Mouse (Mus musculus): ENCODE data around the gene Mdm4. TPM values are rescaled to one million over a fixed set of nuclear protein-coding genes. Genes with fewer than 3 reads are reported as not detected.
A peak's percentile ranks its signal among the peaks of the same experiment; 100 is the strongest.
"Not testable (repeated sequence)": the region's sequence is repeated elsewhere in the genome, so short reads cannot be mapped to it uniquely, and the experiment has no call there.

Gene Mdm4
- polyA plus RNA-seq, 1 experiment from 2014 or later, result 33.5 TPM

GRCm38 (mm10) chr1:133032981-133033315, 2.6 kb upstream of the Mdm4 start:
- H3K27me3 ChIP-seq, result no peaks in the 10 kb centered on the region
- peak overlapping the region; percentile 57 for H3K4me2 ChIP-seq (replicated peaks)
- peak overlapping the region; percentile 83 for H3K27ac ChIP-seq (replicated peaks)
- 10% methylated on average over 5 of the region's 5 CpGs for WGBS
- peaks cover 8% of the 10 kb centered on the region; the same call in 1 of the 2 replicates for H3K4me1 ChIP-seq
- no peaks in the 10 kb centered on the region for H3K9me3 ChIP-seq (replicated peaks)
- ATAC-seq (ENCODE audit: insufficient number of reproducible peaks, low FRiP score, low TSS enrichment, low read depth), result no peak
- peak overlapping the region; percentile 44; the same call in 1 of the 2 replicates for H3K9ac ChIP-seq
- H3K36me3 ChIP-seq, result no peaks in the 10 kb centered on the region
- peak overlapping the region; percentile 61 for H3K4me3 ChIP-seq (replicated peaks)

DNA sequence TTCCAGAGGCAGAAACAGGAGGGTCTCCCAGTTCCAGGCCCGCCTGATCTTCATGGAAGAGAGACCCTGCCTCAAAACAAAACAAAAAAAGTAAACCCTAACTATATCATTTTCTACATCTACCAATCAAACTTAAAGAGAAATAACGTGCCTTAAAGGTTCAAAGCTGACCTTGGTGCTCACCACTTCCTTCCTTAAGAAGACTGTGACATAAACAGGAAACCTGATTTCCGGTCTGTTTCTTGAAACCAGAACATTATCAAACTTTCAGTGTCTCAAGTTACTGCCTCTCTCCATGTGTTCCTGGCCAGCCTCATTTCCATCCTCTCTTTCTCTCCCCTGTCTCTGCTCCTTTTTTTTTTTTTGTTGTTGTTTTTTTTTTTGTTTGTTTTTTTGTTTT, 617 bp downstream of the Mdm4 start:
- Histone ChIP-seq H3K36me3 (no peaks in the 10 kb centered on the region), H3K4me1 (peaks cover 8% of the 10 kb centered on the region; the same call in 1 of the 2 replicates), H3K4me3 (replicated peaks) (no peak overlapping the region), H3K4me2 (replicated peaks) (no peak overlapping the region), H3K9ac (no peak overlapping the region), H3K27ac (replicated peaks) (no peak overlapping the region), H3K27me3 (no peaks in the 10 kb centered on the region), H3K9me3 (replicated peaks) (no peaks in the 10 kb centered on the region)
- no peak for ATAC-seq (ENCODE audit: insufficient number of reproducible peaks, low FRiP score, low TSS enrichment, low read depth)
- WGBS, result 70% methylated on average over 3 of the region's 3 CpGs

- no peak overlapping the region for H3K27ac ChIP-seq (replicated peaks)
- H3K9ac ChIP-seq, result no peak overlapping the region
- no peak overlapping the region for H3K4me2 ChIP-seq (replicated peaks)
- 41% methylated on average over 7 of the region's 7 CpGs for WGBS
- no peaks in the 10 kb centered on the region for H3K36me3 ChIP-seq
- no peaks in the 10 kb centered on the region for H3K9me3 ChIP-seq (replicated peaks)
- no peak overlapping the region for H3K4me3 ChIP-seq (replicated peaks)
- no peaks in the 10 kb centered on the region for H3K27me3 ChIP-seq
- no peak for ATAC-seq (ENCODE audit: insufficient number of reproducible peaks, low FRiP score, low TSS enrichment, low read depth)
- peaks cover 13% of the 10 kb centered on the region for H3K4me1 ChIP-seq
These were observed 2.4 kb downstream of the Mdm4 start for GRCm38 (mm10) chr1:133027980-133028379.

- no peaks in the 10 kb centered on the region for H3K36me3 ChIP-seq
- H3K4me1 ChIP-seq, result peaks cover 7% of the 10 kb centered on the region
- H3K27me3 ChIP-seq, result no peaks in the 10 kb centered on the region
- no peaks in the 10 kb centered on the region for H3K9me3 ChIP-seq (replicated peaks)
- no peak overlapping the region for H3K9ac ChIP-seq
- ATAC-seq (ENCODE audit: insufficient number of reproducible peaks, low FRiP score, low TSS enrichment, low read depth), result no peak
- H3K27ac ChIP-seq (replicated peaks), result no peak overlapping the region
- WGBS, result 92% methylated on average over 2 of the region's 2 CpGs
- H3K4me3 ChIP-seq (replicated peaks), result no peak overlapping the region
- no peak overlapping the region for H3K4me2 ChIP-seq (replicated peaks)
These were observed 3.2 kb downstream of the Mdm4 start for GRCm38 (mm10) chr1:133027126-133027525.

GRCm38 (mm10) chr1:133025796-133026190, 4.6 kb downstream of the Mdm4 start:
- H3K36me3 ChIP-seq; H3K9ac ChIP-seq; H3K4me1 ChIP-seq; H3K9me3 ChIP-seq (replicated peaks); ATAC-seq (ENCODE audit: insufficient number of reproducible peaks, low FRiP score, low TSS enrichment, low read depth); H3K27me3 ChIP-seq: not testable (repeated sequence)
- H3K4me3 ChIP-seq (replicated peaks), result peak overlapping the region; percentile 92
- 22% methylated on average over 23 of the region's 23 CpGs for WGBS
- H3K27ac ChIP-seq (replicated peaks), result peak overlapping the region; percentile 95
- H3K4me2 ChIP-seq (replicated peaks), result peak overlapping the region; percentile 63

GRCm38 (mm10) chr1:133025051-133025795, 5.1 kb downstream of the Mdm4 start:
- peak overlapping the region; percentile 92 for H3K4me3 ChIP-seq (replicated peaks)
- H3K9me3 ChIP-seq (replicated peaks), result no peaks in the 10 kb centered on the region
- under 1% methylated on average over 40 of the region's 40 CpGs for WGBS
- peak overlapping the region; percentile 91 for H3K9ac ChIP-seq
- no peaks in the 10 kb centered on the region for H3K36me3 ChIP-seq
- ATAC-seq (ENCODE audit: insufficient number of reproducible peaks, low FRiP score, low TSS enrichment, low read depth), result peak; percentile 97
- peak overlapping the region; percentile 63 for H3K4me2 ChIP-seq (replicated peaks)
- H3K27me3 ChIP-seq, result no peaks in the 10 kb centered on the region
- H3K27ac ChIP-seq (replicated peaks), result peak overlapping the region; percentile 95
- H3K4me1 ChIP-seq, result peaks cover 12% of the 10 kb centered on the region

GRCm38 (mm10) chr1:133024426-133024825, 5.9 kb downstream of the Mdm4 start:
- Histone ChIP-seq H3K9me3 (replicated peaks) (no peaks in the 10 kb centered on the region), H3K4me3 (replicated peaks) (peak overlapping the region; percentile 92), H3K27me3 (no peaks in the 10 kb centered on the region), H3K9ac (peak overlapping the region; percentile 91; the same call in 1 of the 2 replicates), H3K4me1 (peaks cover 18% of the 10 kb centered on the region), H3K36me3 (no peaks in the 10 kb centered on the region), H3K4me2 (replicated peaks) (peak overlapping the region; percentile 63), H3K27ac (replicated peaks) (no peak overlapping the region)
- 23% methylated on average over 7 of the region's 7 CpGs for WGBS
- no peak for ATAC-seq (ENCODE audit: insufficient number of reproducible peaks, low FRiP score, low TSS enrichment, low read depth)

GRCm38 (mm10) chr1:133023723-133024122, 6.6 kb downstream of the Mdm4 start:
- peak overlapping the region; percentile 63 for H3K4me2 ChIP-seq (replicated peaks)
- H3K27ac ChIP-seq (replicated peaks); H3K9ac ChIP-seq; H3K9me3 ChIP-seq (replicated peaks); ATAC-seq (ENCODE audit: insufficient number of reproducible peaks, low FRiP score, low TSS enrichment, low read depth); H3K36me3 ChIP-seq; H3K27me3 ChIP-seq: not testable (repeated sequence)
- H3K4me1 ChIP-seq, result peaks cover 20% of the 10 kb centered on the region
- 87% methylated on average over 3 of the region's 3 CpGs for WGBS
- H3K4me3 ChIP-seq (replicated peaks), result peak overlapping the region; percentile 92; the same call in 1 of the 2 replicates

- H3K9ac ChIP-seq; H3K9me3 ChIP-seq (replicated peaks); ATAC-seq (ENCODE audit: insufficient number of reproducible peaks, low FRiP score, low TSS enrichment, low read depth); H3K4me2 ChIP-seq (replicated peaks); H3K27me3 ChIP-seq; H3K4me3 ChIP-seq (replicated peaks); H3K27ac ChIP-seq (replicated peaks): not testable (repeated sequence)
- peaks cover 15% of the 10 kb centered on the region for H3K36me3 ChIP-seq
- H3K4me1 ChIP-seq, result peaks cover 20% of the 10 kb centered on the region
- WGBS, result 97% methylated on average over 2 of the region's 2 CpGs
These were observed 8.4 kb downstream of the Mdm4 start for GRCm38 (mm10) chr1:133021971-133022370.

GRCm38 (mm10) chr1:133021391-133021790, 9.0 kb downstream of the Mdm4 start:
- no peak overlapping the region for H3K4me3 ChIP-seq (replicated peaks)
- H3K36me3 ChIP-seq, result peaks cover 17% of the 10 kb centered on the region
- no peaks in the 10 kb centered on the region for H3K9me3 ChIP-seq (replicated peaks)
- no peak overlapping the region for H3K4me2 ChIP-seq (replicated peaks)
- WGBS, result 94% methylated on average over 7 of the region's 7 CpGs
- H3K4me1 ChIP-seq, result peaks cover 20% of the 10 kb centered on the region
- H3K27me3 ChIP-seq, result no peaks in the 10 kb centered on the region
- no peak overlapping the region for H3K9ac ChIP-seq
- no peak for ATAC-seq (ENCODE audit: insufficient number of reproducible peaks, low FRiP score, low TSS enrichment, low read depth)
- H3K27ac ChIP-seq (replicated peaks), result no peak overlapping the region

DNA sequence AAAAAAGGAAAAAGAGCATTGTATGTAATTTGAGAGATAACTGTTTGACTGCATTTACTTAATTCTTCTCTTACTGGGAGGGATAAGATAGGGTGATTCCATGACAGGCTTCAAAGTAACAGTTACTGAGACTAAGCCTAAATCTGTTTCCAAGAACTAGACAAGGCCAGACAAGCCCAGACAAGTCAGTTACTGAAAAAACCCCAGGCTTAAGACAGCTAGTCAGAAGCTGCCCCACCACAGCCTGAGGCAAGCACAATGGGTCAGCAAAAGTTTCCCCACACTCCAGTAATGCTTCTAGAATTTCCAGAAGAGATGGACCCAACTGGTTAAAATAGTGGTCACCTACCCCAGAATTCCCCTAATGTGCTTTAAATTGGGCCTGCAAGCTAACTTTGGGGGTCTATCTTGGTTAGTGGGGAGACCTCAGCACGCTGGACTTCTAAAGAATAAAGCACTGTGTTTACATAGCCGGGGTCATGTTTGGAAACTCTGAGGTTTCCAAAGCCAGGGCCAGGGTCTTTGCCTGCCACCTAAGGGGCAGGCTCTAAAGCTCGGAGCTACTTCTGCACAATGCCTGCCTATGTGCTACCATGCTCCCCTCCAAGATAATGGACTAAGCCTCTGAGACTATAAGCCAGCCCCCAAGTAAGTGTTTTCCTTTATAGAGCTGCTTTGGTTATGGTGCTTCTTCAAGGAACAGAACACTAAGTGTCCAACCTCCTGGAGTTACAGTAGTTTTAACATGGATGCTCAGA, 10.0 kb downstream of the Mdm4 start:
- no peak overlapping the region for H3K9ac ChIP-seq
- 61% methylated on average over 3 of the region's 3 CpGs for WGBS
- no peaks in the 10 kb centered on the region for H3K9me3 ChIP-seq (replicated peaks)
- no peak overlapping the region for H3K4me3 ChIP-seq (replicated peaks)
- H3K27ac ChIP-seq (replicated peaks), result 0 out of 2 replicates have a peak overlapping the region, but pooled peaks have one; percentile 44
- H3K27me3 ChIP-seq, result no peaks in the 10 kb centered on the region
- H3K4me1 ChIP-seq, result peaks cover 20% of the 10 kb centered on the region
- ATAC-seq (ENCODE audit: insufficient number of reproducible peaks, low FRiP score, low TSS enrichment, low read depth), result no peak
- H3K4me2 ChIP-seq (replicated peaks), result no peak overlapping the region
- H3K36me3 ChIP-seq, result peaks cover 17% of the 10 kb centered on the region
